Mouse (Mus musculus): ENCODE measurements at regions not wholly inside any gene's neighbourhood (a gene's known extent, or its start where the extent isn't known, plus 50 kb on each side); places are given as distances from the start of the nearest gene placed in this dataset.

DNA sequence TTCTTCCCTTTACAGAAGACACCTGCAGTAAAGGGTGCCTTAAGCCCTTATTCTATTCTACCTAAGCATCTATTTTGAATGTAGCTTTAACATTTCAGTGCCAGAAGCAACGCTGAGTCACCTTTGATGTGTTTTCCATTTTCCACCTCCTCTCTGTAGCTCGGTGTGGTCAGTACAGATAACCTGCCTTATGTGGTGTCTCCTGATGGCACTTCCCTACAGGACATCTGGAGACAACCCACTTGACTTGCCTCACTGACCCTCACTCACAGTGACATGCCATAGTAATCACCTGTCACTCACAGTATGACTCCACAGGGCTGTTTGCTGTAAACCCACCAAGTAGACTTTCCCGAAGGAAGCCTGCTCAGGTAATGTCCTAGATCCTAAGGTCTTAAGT lies 510.9 kb upstream of the Smim15 start:
- no peaks in the 10 kb centered on the region for H3K9me3 ChIP-seq (replicated peaks; ENCODE audit: insufficient read depth, low read length)
- H3K9ac ChIP-seq (ENCODE audit: control insufficient read depth, low read depth, low read length, poor library complexity, severe bottlenecking), result no peak overlapping the region
- H3K79me2 ChIP-seq (ENCODE audit: control insufficient read depth, insufficient read depth, low read length, poor library complexity), result no peaks in the 10 kb centered on the region
- H3K27ac ChIP-seq (ENCODE audit: control insufficient read depth, low read depth, low read length), result no peak overlapping the region
- H3K4me1 ChIP-seq (ENCODE audit: control insufficient read depth in 1 of 2, insufficient read depth in 2 of 2, low read length in 2 of 2), result no peaks in the 10 kb centered on the region
- TF ChIP-seq USF1 (IDR thresholded peaks at IDR 0.05; ENCODE audit: low read depth, low read length) (no peak), EP300 (IDR thresholded peaks at IDR 0.05; ENCODE audit: low read depth in 1 of 2, low read length in 2 of 2) (no peak), HCFC1 (IDR thresholded peaks at IDR 0.05; ENCODE audit: low read depth, low read length) (no peak), POLR2AphosphoS2 (IDR thresholded peaks at IDR 0.05; ENCODE audit: low read length) (no peak), TAL1 (IDR thresholded peaks at IDR 0.05; ENCODE audit: low read length) (no peak), ELF1 (IDR thresholded peaks at IDR 0.05; ENCODE audit: low read depth, low read length) (no peak), ZC3H11A (IDR thresholded peaks at IDR 0.05; ENCODE audit: low read depth, low read length) (no peak), JUND (IDR thresholded peaks at IDR 0.05; ENCODE audit: low read depth, low read length) (no peak), CTCF (IDR thresholded peaks at IDR 0.05 in 2 of 3, conservative IDR thresholded peaks at IDR 0.05 in 1 of 3; ENCODE audit: control insufficient read depth in 1 of 3, insufficient read depth in 1 of 3, low read depth in 2 of 3, low read length in 3 of 3, poor library complexity in 1 of 3, severe bottlenecking in 1 of 3) (no peak), USF2 (IDR thresholded peaks at IDR 0.05; ENCODE audit: borderline replicate concordance in 1 of 2, insufficient read depth in 1 of 2, low read depth in 1 of 2, low read length in 2 of 2) (no peak), RAD21 (IDR thresholded peaks at IDR 0.05; ENCODE audit: low read depth, low read length) (no peak), MYB (IDR thresholded peaks at IDR 0.05; ENCODE audit: low read depth, low read length) (no peak), TCF12 (IDR thresholded peaks at IDR 0.05; ENCODE audit: low read depth, low read length) (no peak), MEF2A (IDR thresholded peaks at IDR 0.05; ENCODE audit: extremely low read depth, insufficient replicate concordance, low read depth, low read length, poor library complexity, severe bottlenecking) (no peak), MAZ (IDR thresholded peaks at IDR 0.05; ENCODE audit: low read depth, low read length) (no peak), MAX (IDR thresholded peaks at IDR 0.05; ENCODE audit: low read length) (no peak), POLR2AphosphoS5 (IDR thresholded peaks at IDR 0.05; ENCODE audit: borderline replicate concordance, low read depth, low read length) (no peak)
- H3K27me3 ChIP-seq (ENCODE audit: control insufficient read depth in 1 of 2, insufficient read depth in 2 of 2, low read length in 2 of 2), result peaks cover 3 to 4% of the 10 kb centered on the region in 2 experiments; a peak in 3 of 4 replicates
- DNase-seq (ENCODE audit: low read depth, low spot score), result no peak
- H3K36me3 ChIP-seq (ENCODE audit: control insufficient read depth in 1 of 2, insufficient read depth in 2 of 2, low read length in 2 of 2), result no peaks in the 10 kb centered on the region
- no peak overlapping the region for H3K4me3 ChIP-seq (ENCODE audit: control insufficient read depth in 1 of 2, insufficient read depth in 1 of 2, low read depth in 2 of 2, low read length in 2 of 2)

DNA sequence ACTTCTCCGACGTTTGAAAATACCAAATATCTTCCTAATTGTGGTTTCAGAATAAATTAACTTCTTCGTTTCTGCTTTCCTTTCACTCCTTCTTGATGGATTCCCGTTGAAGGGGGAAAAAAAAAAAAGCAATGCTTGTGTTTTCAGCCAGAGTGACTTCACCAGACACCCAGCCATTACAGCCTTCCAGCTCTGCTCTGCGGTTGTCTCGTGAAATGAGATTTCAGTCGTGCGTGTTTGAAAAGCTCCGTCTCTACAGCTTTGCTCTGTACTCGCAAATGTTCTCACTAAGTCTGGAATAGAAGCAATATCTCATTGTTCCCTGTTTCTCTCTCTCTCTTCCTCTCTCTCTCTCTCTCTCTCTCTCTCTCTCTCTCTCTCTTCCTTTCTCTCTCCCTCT lies 509.6 kb upstream of the Kif2a start:
- Histone ChIP-seq H3K4me1 (ENCODE audit: control insufficient read depth in 1 of 2, insufficient read depth in 2 of 2, low read length in 2 of 2) (no peaks in the 10 kb centered on the region), H3K27ac (ENCODE audit: control insufficient read depth, low read depth, low read length) (no peak overlapping the region), H3K79me2 (ENCODE audit: control insufficient read depth, insufficient read depth, low read length, poor library complexity) (no peaks in the 10 kb centered on the region), H3K9me3 (replicated peaks; ENCODE audit: insufficient read depth, low read length) (no peaks in the 10 kb centered on the region), H3K27me3 (ENCODE audit: control insufficient read depth in 1 of 2, insufficient read depth in 2 of 2, low read length in 2 of 2) (peaks cover 2 to 6% of the 10 kb centered on the region in 2 experiments; a peak in 3 of 4 replicates), H3K4me3 (ENCODE audit: control insufficient read depth in 1 of 2, insufficient read depth in 1 of 2, low read depth in 2 of 2, low read length in 2 of 2) (no peak overlapping the region), H3K9ac (ENCODE audit: control insufficient read depth, low read depth, low read length, poor library complexity, severe bottlenecking) (no peak overlapping the region), H3K36me3 (ENCODE audit: control insufficient read depth in 1 of 2, insufficient read depth in 2 of 2, low read length in 2 of 2) (no peaks in the 10 kb centered on the region)
- DNase-seq (ENCODE audit: low read depth, low spot score), result no peak
- TF ChIP-seq TBP (IDR thresholded peaks at IDR 0.05; ENCODE audit: low read depth, low read length) (no peak), CHD2 (IDR thresholded peaks at IDR 0.05; ENCODE audit: low read length) (no peak), NELFE (IDR thresholded peaks at IDR 0.05; ENCODE audit: low read depth, low read length) (no peak)
